Mouse (Mus musculus) neural tube, embryonic 14.5 days (tissue): ENCODE measurements at regions not wholly inside any gene's neighbourhood (a gene's known extent, or its start where the extent isn't known, plus 50 kb on each side); places are given as distances from the start of the nearest gene placed in this dataset.

Experiments used
- ATAC-seq: fragments of 200-750 bp; cut with Nextera tagmentation; 2 replicates; pipeline ENCODE4 v1.8.0; 2017; ENCODE audit warnings: low read depth, mild to moderate bottlenecking, moderate TSS enrichment, moderate library complexity
- H3K27ac ChIP-seq: fragments of 300-500 bp; sonication (generic); 2 replicates; pipeline ENCODE4 v1.5.1; 2014; ENCODE audit warnings: low read depth, mild to moderate bottlenecking, control low read depth, low read length, moderate library complexity, mixed read lengths
- H3K27me3 ChIP-seq: fragments of 300-500 bp; sonication (generic); 2 replicates; pipeline ENCODE4 v1.6.1; 2014; ENCODE audit warnings: low read length; ENCODE audit not compliant: control insufficient read depth, insufficient read depth
- H3K36me3 ChIP-seq: fragments of 300-500 bp; sonication (generic); 2 replicates; pipeline ENCODE4 v1.6.1; 2014; ENCODE audit warnings: low read length, mixed read lengths; ENCODE audit not compliant: control insufficient read depth, insufficient read depth
- H3K4me1 ChIP-seq: fragments of 300-500 bp; sonication (generic); 2 replicates; pipeline ENCODE4 v1.6.1; 2014; ENCODE audit warnings: low read length; ENCODE audit not compliant: control insufficient read depth, insufficient read depth
- H3K4me2 ChIP-seq: fragments of 300-500 bp; sonication (generic); 2 replicates; pipeline ENCODE4 v1.6.1; 2014; ENCODE audit warnings: mild to moderate bottlenecking, low read depth, low read length, control low read depth
- H3K4me3 ChIP-seq: fragments of 300-500 bp; sonication (generic); 2 replicates; pipeline ENCODE4 v1.5.1; 2014; ENCODE audit warnings: low read depth, low read length, control low read depth, mixed read lengths
- H3K9ac ChIP-seq: fragments of 300-500 bp; sonication (generic); replicated peaks from 2 replicates; pipeline ENCODE4 v1.6.1; 2014; ENCODE audit warnings: low read depth, mild to moderate bottlenecking, control low read depth, low read length, mixed read lengths
- H3K9me3 ChIP-seq: fragments of 300-500 bp; sonication (generic); 2 replicates; pipeline ENCODE4 v1.6.1; 2016; ENCODE audit warnings: low read length; ENCODE audit not compliant: control insufficient read depth
- WGBS: fragments of 180-500 bp; shearing (Covaris S2); extraction: QIAGEN DNeasy Blood & Tissue Kit; methylation state at CpG from one replicate; pipeline ENCODE4 v1.1.7; 2014; 5-methylcytosine and 5-hydroxymethylcytosine counted together

DNA sequence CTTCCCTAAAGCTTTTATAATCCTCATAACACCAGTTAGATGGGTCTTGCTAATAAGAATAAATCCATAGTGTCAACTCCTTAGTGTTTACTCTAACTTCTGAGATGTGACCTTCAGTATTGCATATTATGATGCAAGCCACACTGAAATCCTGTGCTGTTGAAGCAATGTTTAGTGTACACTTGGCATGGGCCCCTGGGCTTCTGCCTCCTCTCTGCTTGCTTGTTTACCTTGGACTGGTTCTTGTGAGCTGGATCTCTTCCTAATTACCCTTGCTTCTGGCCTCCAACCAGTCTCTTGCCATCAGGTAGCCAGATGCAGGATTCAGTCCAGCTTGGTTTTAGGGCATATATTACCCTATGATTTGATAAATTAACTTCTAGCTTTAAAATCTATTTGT is 57.0 kb downstream of the Rgs2 start:
- Histone ChIP-seq H3K4me2 (no peak overlapping the region), H3K4me1 (no peaks in the 10 kb centered on the region), H3K4me3 (no peak overlapping the region), H3K27me3 (no peaks in the 10 kb centered on the region), H3K36me3 (no peaks in the 10 kb centered on the region), H3K27ac (no peak overlapping the region), H3K9ac (no peak overlapping the region), H3K9me3 (no peaks in the 10 kb centered on the region)
- ATAC-seq: no peak

DNA sequence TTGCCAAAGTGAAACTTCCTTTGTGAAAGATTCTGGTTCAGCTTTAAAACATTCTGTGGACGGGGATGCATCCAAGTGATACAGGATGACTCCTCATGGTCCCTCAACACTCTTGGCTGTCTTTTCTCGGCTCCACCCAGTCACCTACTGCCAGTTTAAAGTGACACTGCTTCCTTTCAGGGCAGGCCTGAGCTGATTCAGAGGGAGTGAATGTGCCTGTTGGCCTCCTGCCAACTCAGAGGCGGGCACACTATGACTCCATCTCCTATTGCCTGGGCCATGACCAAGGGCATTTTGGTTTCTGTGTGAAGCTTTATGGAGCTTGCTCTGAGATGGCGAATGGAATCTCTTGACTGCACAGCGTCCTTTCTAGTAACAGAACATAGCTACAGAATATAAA is 62.5 kb downstream of the Rgs2 start:
- no peaks in the 10 kb centered on the region for H3K9me3 ChIP-seq
- H3K27me3 ChIP-seq: no peaks in the 10 kb centered on the region
- no peak overlapping the region for H3K4me2 ChIP-seq
- WGBS: 52% methylated on average over 5 of the region's 5 CpGs
- peak; percentile 82; the same call in 1 of the 2 replicates for ATAC-seq
- no peaks in the 10 kb centered on the region for H3K4me1 ChIP-seq
- H3K4me3 ChIP-seq: no peak overlapping the region
- H3K27ac ChIP-seq: no peak overlapping the region
- H3K9ac ChIP-seq: no peak overlapping the region
- H3K36me3 ChIP-seq: no peaks in the 10 kb centered on the region

DNA sequence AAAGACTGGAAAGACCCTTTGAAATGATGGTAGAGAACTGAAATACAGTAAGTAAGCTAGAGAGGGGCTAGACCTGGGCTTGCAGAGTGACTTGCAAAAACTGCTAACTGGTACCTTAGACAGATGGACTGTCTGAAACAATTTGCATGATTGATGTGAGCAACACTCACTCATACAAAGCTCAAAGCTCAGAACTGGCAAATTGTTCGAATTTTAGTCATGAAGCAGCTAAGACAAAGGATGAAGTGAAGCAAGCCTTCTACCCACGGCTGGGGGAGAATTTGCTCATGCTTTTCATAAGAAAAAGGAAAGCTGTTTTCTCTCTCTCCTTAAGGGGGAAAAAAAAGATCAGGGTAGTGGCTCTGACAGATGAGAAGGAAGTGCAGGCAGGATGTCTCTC is 64.5 kb downstream of the Rgs2 start:
- H3K4me1 ChIP-seq: no peaks in the 10 kb centered on the region
- no peak overlapping the region for H3K9ac ChIP-seq
- no peak overlapping the region for H3K4me2 ChIP-seq
- H3K4me3 ChIP-seq: no peak overlapping the region
- H3K36me3 ChIP-seq: no peaks in the 10 kb centered on the region
- no peak for ATAC-seq
- WGBS: 61% methylated on average over 2 of the region's 2 CpGs
- no peaks in the 10 kb centered on the region for H3K9me3 ChIP-seq
- H3K27me3 ChIP-seq: no peaks in the 10 kb centered on the region
- H3K27ac ChIP-seq: no peak overlapping the region

DNA sequence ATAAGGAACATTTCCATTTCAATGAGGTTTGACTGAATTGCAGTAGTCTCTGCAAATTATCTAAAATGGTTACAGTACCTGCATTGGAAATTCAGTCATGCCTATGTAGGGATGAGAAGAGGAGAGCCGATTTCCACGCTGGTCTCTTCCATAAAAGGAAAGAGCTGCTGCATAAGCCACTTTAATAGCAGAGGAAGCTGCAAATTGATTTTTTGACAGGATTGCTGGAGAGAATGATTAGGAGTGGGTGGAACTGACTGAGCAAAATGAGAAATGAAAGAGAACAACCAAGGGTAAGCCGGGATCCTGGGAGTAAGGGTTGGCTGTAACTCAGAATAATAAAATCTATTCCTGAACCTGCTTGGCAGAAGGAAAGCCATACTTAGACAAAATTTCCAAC is 65.4 kb downstream of the Rgs2 start:
- no peak overlapping the region for H3K4me2 ChIP-seq
- peak; percentile 39; the same call in 1 of the 2 replicates for ATAC-seq
- no peaks in the 10 kb centered on the region for H3K36me3 ChIP-seq
- H3K9me3 ChIP-seq: no peaks in the 10 kb centered on the region
- H3K27ac ChIP-seq: peak overlapping the region; percentile 30; the same call in 1 of the 2 replicates
- H3K9ac ChIP-seq: no peak overlapping the region
- H3K4me3 ChIP-seq: no peak overlapping the region
- H3K4me1 ChIP-seq: no peaks in the 10 kb centered on the region
- H3K27me3 ChIP-seq: no peaks in the 10 kb centered on the region
- WGBS: 69% methylated on average over 3 of the region's 3 CpGs

DNA sequence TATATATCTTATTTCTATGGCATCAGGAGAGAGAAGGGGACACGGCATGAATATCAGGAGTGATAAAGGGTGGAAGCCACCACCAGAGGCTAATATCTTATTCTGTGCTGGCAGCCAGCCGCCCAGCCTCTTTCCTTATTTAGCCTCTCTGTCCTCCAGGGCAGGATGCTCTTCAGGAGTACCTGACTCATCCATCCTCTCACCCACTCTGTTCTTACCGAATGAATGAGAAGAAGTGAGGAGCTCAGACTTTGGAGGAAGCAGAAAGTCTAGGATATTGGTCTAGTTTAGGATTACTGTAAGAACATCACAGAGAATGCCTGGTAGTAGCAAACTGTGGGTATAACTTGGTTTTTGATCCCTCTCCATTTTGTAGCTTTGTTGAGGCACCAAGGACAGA is 73.2 kb downstream of the Rgs2 start:
- 73% methylated on average over 3 of the region's 3 CpGs for WGBS
- Histone ChIP-seq H3K27me3 (no peaks in the 10 kb centered on the region), H3K4me3 (no peak overlapping the region), H3K36me3 (no peaks in the 10 kb centered on the region), H3K9ac (no peak overlapping the region), H3K4me2 (no peak overlapping the region), H3K27ac (no peak overlapping the region), H3K4me1 (no peaks in the 10 kb centered on the region), H3K9me3 (no peaks in the 10 kb centered on the region)
- no peak for ATAC-seq

DNA sequence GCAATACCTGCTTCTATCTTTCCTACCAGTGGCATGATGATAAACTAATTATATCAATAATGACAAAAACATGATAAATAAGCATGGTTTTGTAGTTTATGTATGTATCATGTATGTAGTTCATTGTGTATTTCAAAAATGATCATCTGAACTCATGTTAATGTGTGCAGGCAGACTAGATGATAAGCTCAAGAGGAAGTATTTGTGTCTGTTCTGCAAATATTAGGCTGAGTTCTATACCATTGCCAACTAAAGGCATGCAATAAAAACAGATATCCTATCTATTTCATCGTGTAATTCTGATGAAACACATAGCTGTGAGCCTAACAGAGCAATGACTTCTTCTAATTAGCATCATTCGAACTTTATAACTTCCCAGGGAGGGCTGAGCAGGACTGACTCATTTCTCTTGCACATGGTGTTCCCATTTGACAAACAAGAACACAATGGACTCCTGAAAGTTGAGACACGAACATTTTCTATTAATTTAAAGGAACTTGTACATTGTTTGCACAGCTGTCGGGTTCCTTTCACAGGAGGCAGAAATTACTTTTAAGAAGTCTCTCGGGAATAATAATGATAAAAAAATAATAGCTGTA is 74.3 kb downstream of the Rgs2 start:
- H3K4me3 ChIP-seq: no peak overlapping the region
- H3K9ac ChIP-seq: no peak overlapping the region
- no peak overlapping the region for H3K4me2 ChIP-seq
- H3K36me3 ChIP-seq: no peaks in the 10 kb centered on the region
- no peaks in the 10 kb centered on the region for H3K27me3 ChIP-seq
- no peaks in the 10 kb centered on the region for H3K4me1 ChIP-seq
- no peak overlapping the region for H3K27ac ChIP-seq
- no peaks in the 10 kb centered on the region for H3K9me3 ChIP-seq
- 52% methylated on average over 5 of the region's 5 CpGs for WGBS
- no peak for ATAC-seq

DNA sequence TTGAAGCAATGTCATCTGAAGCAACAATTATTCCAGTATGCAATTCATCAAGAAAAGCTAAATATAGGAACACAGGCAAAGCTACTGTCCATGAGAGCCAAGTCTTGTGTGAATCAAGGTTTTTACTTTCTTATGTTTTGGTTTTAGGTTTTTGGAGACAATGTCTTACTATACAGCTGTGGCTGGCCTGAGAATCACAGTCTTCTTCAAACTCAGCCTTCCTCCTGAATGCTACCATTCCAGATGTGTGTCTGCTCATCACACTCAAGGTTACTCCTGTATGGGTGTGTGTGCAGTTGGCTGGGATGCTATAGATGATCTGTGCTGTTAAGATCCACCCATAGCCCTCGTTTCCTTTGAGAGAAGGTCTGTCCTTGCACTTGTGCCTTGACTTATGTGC is 81.5 kb downstream of the Rgs2 start:
- no peak overlapping the region for H3K27ac ChIP-seq
- no peaks in the 10 kb centered on the region for H3K27me3 ChIP-seq
- no peaks in the 10 kb centered on the region for H3K4me1 ChIP-seq
- no peak overlapping the region for H3K4me3 ChIP-seq
- no peaks in the 10 kb centered on the region for H3K36me3 ChIP-seq
- H3K9me3 ChIP-seq: no peaks in the 10 kb centered on the region
- no peak overlapping the region for H3K4me2 ChIP-seq
- H3K9ac ChIP-seq: no peak overlapping the region
- WGBS: 40% methylated on average over 1 of the region's 1 CpGs
- no peak for ATAC-seq

DNA sequence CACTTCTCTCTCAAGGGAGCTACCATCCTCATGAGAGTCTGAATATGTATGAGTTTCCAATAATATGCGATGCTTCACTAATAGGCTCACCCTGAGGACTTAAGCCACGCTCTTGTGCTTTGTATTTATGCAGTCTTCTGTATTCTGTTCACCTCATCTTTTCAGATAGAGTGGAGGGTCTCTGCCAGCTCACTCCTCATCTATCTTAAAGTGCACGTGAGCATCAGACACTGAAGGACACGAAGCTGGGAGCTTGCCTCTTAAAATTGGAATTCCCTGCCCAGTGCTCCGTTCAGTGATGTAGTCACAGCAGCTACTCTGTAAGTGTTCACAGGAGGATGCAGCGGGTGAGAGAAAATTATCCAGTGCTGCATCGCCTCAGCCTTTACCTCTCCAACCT is 83.7 kb downstream of the Rgs2 start:
- Histone ChIP-seq H3K9ac (no peak overlapping the region), H3K4me2 (no peak overlapping the region), H3K27me3 (no peaks in the 10 kb centered on the region), H3K4me3 (no peak overlapping the region), H3K9me3 (no peaks in the 10 kb centered on the region), H3K27ac (no peak overlapping the region), H3K36me3 (no peaks in the 10 kb centered on the region), H3K4me1 (no peaks in the 10 kb centered on the region)
- 0 out of 2 replicates have a peak, but pooled peaks have one; percentile 24 for ATAC-seq
- WGBS: 22% methylated on average over 7 of the region's 7 CpGs

DNA sequence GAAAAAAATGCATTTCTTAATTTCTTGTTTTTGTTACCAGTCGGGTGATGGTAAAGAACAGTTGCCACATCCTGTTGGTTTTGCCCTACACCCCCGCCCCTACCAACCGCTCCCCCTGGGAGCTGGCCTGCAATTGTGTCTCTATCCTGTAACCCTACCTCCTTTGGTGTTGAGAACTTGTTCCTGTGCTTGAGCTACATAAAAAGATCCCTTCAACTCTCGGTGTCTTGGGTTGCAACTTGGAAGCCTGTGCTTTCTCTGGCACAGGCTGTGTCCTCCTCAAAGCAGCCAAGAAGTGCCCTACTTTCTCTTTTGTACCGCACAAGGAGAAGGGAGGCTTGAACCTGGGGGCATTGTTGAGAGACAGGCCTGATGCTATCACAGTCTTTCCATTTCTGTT is 85.0 kb downstream of the Rgs2 start:
- Histone ChIP-seq H3K4me1 (no peaks in the 10 kb centered on the region), H3K27me3 (no peaks in the 10 kb centered on the region), H3K36me3 (no peaks in the 10 kb centered on the region), H3K27ac (no peak overlapping the region), H3K4me2 (no peak overlapping the region), H3K9ac (no peak overlapping the region), H3K4me3 (no peak overlapping the region), H3K9me3 (no peaks in the 10 kb centered on the region)
- WGBS: 80% methylated on average over 5 of the region's 5 CpGs
- ATAC-seq: no peak
